Mouse (Mus musculus): ENCODE data around the gene Creb5. TPM values are rescaled to one million over a fixed set of nuclear protein-coding genes. Genes with fewer than 3 reads are reported as not detected.

Creb5 gene
- polyA plus RNA-seq, 1 experiment from 2014 or later, result 0.20 TPM

- no peak overlapping the region for H3K9ac ChIP-seq (replicated peaks)
- WGBS (ENCODE audit: insufficient replicate concordance), result 70% methylated on average over 5 of the region's 5 CpGs
- no peak overlapping the region for H3K4me3 ChIP-seq (ENCODE audit: low read depth, low read length)
- no peak for TF ChIP-seq EP300 (IDR thresholded peaks at IDR 0.05; ENCODE audit: low read depth)
- TF ChIP-seq CTCF (IDR thresholded peaks at IDR 0.05; ENCODE audit: low read depth), result no peak
- H3K9me3 ChIP-seq (ENCODE audit: low read length), result no peaks in the 10 kb centered on the region
- no peaks in the 10 kb centered on the region for H3K36me3 ChIP-seq (replicated peaks; ENCODE audit: insufficient read depth, low read length)
- no peak overlapping the region for H3K4me2 ChIP-seq (ENCODE audit: low read depth, low read length)
- DNase-seq, result no peak
- H3K27ac ChIP-seq (ENCODE audit: low read depth), result no peak overlapping the region
- H3K4me1 ChIP-seq (ENCODE audit: insufficient read depth), result no peaks in the 10 kb centered on the region
- no peaks in the 10 kb centered on the region for H3K27me3 ChIP-seq (ENCODE audit: insufficient read depth, low read length)
- ATAC-seq, result no peak
Observed at GRCm38 (mm10) chr6:53560928-53561327, 273.9 kb downstream of the Creb5 start.

DNA sequence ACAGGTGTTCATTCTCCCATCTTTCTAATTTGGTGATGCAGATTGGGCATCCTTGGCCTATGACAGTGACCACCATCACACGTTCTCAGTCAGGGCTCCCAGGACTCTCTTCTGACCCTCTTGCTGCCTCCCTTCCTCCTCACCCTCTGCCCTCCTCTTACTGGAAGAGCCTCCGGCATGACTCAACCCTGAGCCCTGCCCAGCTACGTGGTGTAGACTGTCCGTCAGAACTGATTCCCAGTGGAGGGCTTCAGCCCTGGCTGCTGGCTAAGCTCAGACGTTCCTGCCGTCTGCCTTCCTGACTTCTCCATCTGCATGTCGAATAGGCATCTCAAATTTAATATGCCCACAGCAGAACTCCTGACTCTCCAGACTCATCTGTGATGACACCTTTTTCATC is 275.5 kb downstream of the Creb5 start:
- DNase-seq, result no peak
- no peaks in the 10 kb centered on the region for H3K36me3 ChIP-seq (replicated peaks; ENCODE audit: insufficient read depth, low read length)
- no peak overlapping the region for H3K4me2 ChIP-seq (ENCODE audit: low read depth, low read length)
- whole genome bisulfite sequencing (ENCODE audit: insufficient replicate concordance), result 76% methylated on average over 7 of the region's 7 CpGs
- TF ChIP-seq EP300 (IDR thresholded peaks at IDR 0.05; ENCODE audit: low read depth), result no peak
- TF ChIP-seq CTCF (IDR thresholded peaks at IDR 0.05; ENCODE audit: low read depth), result no peak
- no peaks in the 10 kb centered on the region for H3K4me1 ChIP-seq (ENCODE audit: insufficient read depth)
- H3K9me3 ChIP-seq (ENCODE audit: low read length), result no peaks in the 10 kb centered on the region
- no peak for ATAC-seq
- no peaks in the 10 kb centered on the region for H3K27me3 ChIP-seq (ENCODE audit: insufficient read depth, low read length)
- no peak overlapping the region for H3K4me3 ChIP-seq (ENCODE audit: low read depth, low read length)
- no peak overlapping the region for H3K9ac ChIP-seq (replicated peaks)
- no peak overlapping the region for H3K27ac ChIP-seq (ENCODE audit: low read depth)

DNA sequence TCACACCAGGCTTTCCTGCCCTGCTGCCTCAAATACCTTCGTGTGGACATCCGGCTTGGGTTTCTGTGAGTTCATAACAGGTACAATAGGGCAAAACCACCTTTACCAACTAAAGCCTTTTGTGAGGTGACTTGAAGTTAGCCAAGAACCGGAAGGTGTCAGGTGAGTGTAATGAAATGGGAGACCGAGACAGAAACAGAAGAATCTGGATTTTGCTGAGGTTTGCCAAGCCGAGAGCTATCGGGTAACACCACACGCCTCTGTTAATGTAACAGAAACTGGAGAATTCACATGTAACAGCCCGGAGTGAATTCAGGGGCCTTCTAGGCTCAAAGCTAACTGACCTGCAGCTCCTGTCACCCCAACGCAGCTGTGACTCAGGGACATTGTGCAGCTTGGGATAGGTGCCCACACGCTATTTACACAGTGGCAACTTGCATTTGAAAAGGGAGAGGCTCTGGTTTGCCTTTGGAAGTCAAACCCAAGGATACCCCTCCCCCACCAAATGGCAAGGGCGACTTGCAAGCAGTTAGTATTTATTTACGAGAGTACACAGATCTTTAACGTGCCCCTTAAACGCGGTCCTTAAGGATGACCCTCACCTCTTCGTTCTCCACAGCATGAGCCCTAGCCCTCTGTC is 276.6 kb downstream of the Creb5 start:
- no peak overlapping the region for H3K4me3 ChIP-seq (ENCODE audit: low read depth, low read length)
- H3K9ac ChIP-seq (replicated peaks), result no peak overlapping the region
- ATAC-seq, result no peak
- no peaks in the 10 kb centered on the region for H3K9me3 ChIP-seq (ENCODE audit: low read length)
- TF ChIP-seq EP300 (IDR thresholded peaks at IDR 0.05; ENCODE audit: low read depth), result no peak
- no peak for TF ChIP-seq CTCF (IDR thresholded peaks at IDR 0.05; ENCODE audit: low read depth)
- DNase-seq, result no peak
- no peak overlapping the region for H3K27ac ChIP-seq (ENCODE audit: low read depth)
- H3K4me1 ChIP-seq (ENCODE audit: insufficient read depth), result no peaks in the 10 kb centered on the region
- no peaks in the 10 kb centered on the region for H3K27me3 ChIP-seq (ENCODE audit: insufficient read depth, low read length)
- 72% methylated on average over 16 of the region's 16 CpGs for WGBS (ENCODE audit: insufficient replicate concordance)
- H3K4me2 ChIP-seq (ENCODE audit: low read depth, low read length), result no peak overlapping the region
- H3K36me3 ChIP-seq (replicated peaks; ENCODE audit: insufficient read depth, low read length), result no peaks in the 10 kb centered on the region

- ATAC-seq, result no peak
- no peak overlapping the region for H3K9ac ChIP-seq (replicated peaks)
- H3K4me1 ChIP-seq (ENCODE audit: insufficient read depth), result peaks cover 3% of the 10 kb centered on the region; the same call in 1 of the 2 replicates
- no peak for DNase-seq
- no peak for TF ChIP-seq EP300 (IDR thresholded peaks at IDR 0.05; ENCODE audit: low read depth)
- no peak for TF ChIP-seq CTCF (IDR thresholded peaks at IDR 0.05; ENCODE audit: low read depth)
- H3K36me3 ChIP-seq (replicated peaks; ENCODE audit: insufficient read depth, low read length), result no peaks in the 10 kb centered on the region
- WGBS (ENCODE audit: insufficient replicate concordance), result 70% methylated on average over 3 of the region's 3 CpGs
- no peaks in the 10 kb centered on the region for H3K9me3 ChIP-seq (ENCODE audit: low read length)
- peaks cover 9% of the 10 kb centered on the region; the same call in 1 of the 2 replicates for H3K27me3 ChIP-seq (ENCODE audit: insufficient read depth, low read length)
- H3K4me2 ChIP-seq (ENCODE audit: low read depth, low read length), result no peak overlapping the region
- no peak overlapping the region for H3K27ac ChIP-seq (ENCODE audit: low read depth)
- H3K4me3 ChIP-seq (ENCODE audit: low read depth, low read length), result no peak overlapping the region
Observed at GRCm38 (mm10) chr6:53569436-53569835, 282.4 kb downstream of the Creb5 start.

DNA sequence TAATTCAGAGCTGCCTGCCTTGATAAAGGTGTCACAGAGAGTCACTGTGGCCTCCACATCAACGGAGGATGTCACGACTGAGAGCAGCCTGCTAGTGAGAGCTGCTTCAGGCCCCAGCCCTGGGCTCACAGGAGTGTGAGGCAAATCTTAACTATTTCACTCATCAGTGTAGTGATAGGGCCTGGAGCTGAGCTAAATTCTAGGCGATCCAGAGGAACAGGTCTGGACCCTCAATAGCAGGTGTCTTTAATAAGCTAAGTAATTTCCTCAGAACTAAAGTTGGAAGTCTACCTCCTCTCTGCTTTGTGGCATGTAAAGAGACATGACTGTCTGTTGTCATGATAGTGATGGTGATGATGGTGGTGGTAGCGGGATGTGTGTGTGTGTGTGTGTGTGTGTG is 283.8 kb downstream of the Creb5 start:
- Histone ChIP-seq H3K4me3 (ENCODE audit: low read depth, low read length) (no peak overlapping the region), H3K36me3 (replicated peaks; ENCODE audit: insufficient read depth, low read length) (no peaks in the 10 kb centered on the region), H3K27me3 (ENCODE audit: insufficient read depth, low read length) (peaks cover 9% of the 10 kb centered on the region; the same call in 1 of the 2 replicates), H3K27ac (ENCODE audit: low read depth) (no peak overlapping the region), H3K9ac (replicated peaks) (no peak overlapping the region), H3K4me2 (ENCODE audit: low read depth, low read length) (no peak overlapping the region), H3K4me1 (ENCODE audit: insufficient read depth) (peaks cover 3% of the 10 kb centered on the region; the same call in 1 of the 2 replicates), H3K9me3 (ENCODE audit: low read length) (no peaks in the 10 kb centered on the region)
- TF ChIP-seq CTCF (IDR thresholded peaks at IDR 0.05; ENCODE audit: low read depth) (no peak), EP300 (IDR thresholded peaks at IDR 0.05; ENCODE audit: low read depth) (no peak)
- WGBS (ENCODE audit: insufficient replicate concordance), result 87% methylated on average over 4 of the region's 4 CpGs
- ATAC-seq (no peak), DNase-seq (no peak)

DNA sequence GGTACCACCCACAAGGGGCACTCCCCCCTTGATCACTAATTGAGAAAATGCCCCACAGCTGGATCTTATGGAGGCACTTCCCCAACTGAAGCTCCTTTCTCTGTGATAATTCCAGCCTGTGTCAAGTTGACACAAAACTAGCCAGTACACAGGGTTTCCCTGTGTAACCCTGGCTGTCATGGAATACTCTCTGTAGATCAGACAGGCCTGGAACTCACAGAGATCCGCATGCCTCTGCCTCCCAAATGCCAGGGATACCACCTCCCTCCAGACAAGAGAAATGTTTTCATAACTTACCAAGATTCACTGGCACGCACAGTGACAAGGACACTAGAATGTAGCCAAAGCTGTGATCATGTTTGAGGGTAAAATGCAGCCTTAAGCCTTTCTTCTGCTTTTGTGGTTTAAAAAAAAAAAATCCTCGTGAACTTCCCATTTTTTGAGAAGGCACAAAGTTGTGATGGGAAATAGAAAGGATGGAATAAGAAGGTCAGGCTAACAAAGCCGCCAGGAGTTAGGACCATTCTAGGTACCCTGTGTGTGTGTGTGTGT is 284.6 kb downstream of the Creb5 start:
- Histone ChIP-seq H3K4me2 (ENCODE audit: low read depth, low read length) (no peak overlapping the region), H3K9me3 (ENCODE audit: low read length) (no peaks in the 10 kb centered on the region), H3K36me3 (replicated peaks; ENCODE audit: insufficient read depth, low read length) (no peaks in the 10 kb centered on the region), H3K4me3 (ENCODE audit: low read depth, low read length) (no peak overlapping the region), H3K4me1 (ENCODE audit: insufficient read depth) (peaks cover 3% of the 10 kb centered on the region; the same call in 1 of the 2 replicates), H3K9ac (replicated peaks) (no peak overlapping the region), H3K27me3 (ENCODE audit: insufficient read depth, low read length) (peaks cover 9% of the 10 kb centered on the region; the same call in 1 of the 2 replicates), H3K27ac (ENCODE audit: low read depth) (0 out of 2 replicates have a peak overlapping the region, but pooled peaks have one; percentile 29)
- WGBS (ENCODE audit: insufficient replicate concordance), result 40% methylated on average over 4 of the region's 4 CpGs
- no peak for TF ChIP-seq EP300 (IDR thresholded peaks at IDR 0.05; ENCODE audit: low read depth)
- TF ChIP-seq CTCF (IDR thresholded peaks at IDR 0.05; ENCODE audit: low read depth), result no peak
- DNase-seq (no peak), ATAC-seq (no peak)
